Mouse (Mus musculus): ENCODE data around the gene Efemp2.

Gene Efemp2

DNA sequence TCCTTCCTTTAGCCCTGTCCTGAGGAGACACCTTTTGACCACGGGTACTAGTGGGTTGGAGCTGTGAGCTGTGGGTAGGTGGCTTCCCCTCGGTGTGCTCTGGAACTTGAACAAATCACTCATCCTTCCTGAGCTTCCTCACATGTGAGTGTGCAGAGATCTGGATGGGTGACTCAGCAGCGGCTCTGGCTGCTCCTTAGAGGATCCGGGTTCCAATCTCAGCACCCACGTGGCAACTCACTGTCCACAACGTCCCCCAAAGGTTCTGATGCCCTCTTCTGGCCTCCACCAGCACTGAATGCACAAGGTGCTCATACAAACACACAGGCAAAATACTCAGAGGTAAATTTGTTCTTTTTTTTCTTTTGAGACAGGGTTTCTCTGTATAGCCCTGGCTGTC lies 22.0 kb upstream of the Efemp2 start:
- no peak for DNase-seq (ENCODE audit: low read depth, low spot score)

DNA sequence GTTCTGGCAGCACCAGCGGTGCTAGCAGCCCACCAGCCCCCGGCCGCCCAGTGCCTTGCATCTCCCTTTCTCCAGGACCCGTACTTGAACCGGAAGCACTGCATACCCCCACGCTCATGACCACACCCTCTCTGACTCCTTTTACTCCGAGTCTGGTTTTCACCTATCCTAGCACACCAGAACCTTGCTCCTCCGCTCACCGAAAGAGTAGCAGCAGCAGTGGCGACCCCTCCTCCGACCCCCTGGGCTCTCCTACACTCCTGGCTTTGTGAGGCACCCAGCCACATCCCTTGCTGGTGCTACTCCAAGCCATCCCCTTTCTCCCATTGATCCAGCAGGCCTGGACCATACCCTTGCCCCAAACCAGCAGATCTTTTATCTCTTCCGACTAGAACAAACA lies 18.7 kb upstream of the Efemp2 start:
- DNase-seq (ENCODE audit: low read depth, low spot score): peak; percentile 27

DNA sequence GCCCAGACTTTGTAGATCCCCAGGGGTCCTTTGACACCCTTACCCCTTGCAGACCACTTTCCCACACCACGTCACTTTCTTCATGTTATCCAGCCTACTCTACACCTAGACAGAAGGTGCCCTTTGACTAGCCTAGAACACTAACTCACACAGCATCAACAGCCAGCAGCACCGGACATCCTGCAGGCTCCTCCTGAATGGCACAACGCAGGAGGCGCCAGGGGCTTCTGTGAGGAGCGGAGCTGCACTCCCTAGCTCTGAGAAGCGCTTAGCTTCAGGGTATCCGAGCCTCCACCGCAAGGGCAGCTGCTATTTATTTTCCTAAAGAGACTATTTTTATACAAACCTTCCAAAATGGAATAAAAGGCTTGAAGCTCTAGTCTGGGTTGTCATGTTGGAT lies 18.2 kb upstream of the Efemp2 start:
- no peak for DNase-seq (ENCODE audit: low read depth, low spot score)

DNA sequence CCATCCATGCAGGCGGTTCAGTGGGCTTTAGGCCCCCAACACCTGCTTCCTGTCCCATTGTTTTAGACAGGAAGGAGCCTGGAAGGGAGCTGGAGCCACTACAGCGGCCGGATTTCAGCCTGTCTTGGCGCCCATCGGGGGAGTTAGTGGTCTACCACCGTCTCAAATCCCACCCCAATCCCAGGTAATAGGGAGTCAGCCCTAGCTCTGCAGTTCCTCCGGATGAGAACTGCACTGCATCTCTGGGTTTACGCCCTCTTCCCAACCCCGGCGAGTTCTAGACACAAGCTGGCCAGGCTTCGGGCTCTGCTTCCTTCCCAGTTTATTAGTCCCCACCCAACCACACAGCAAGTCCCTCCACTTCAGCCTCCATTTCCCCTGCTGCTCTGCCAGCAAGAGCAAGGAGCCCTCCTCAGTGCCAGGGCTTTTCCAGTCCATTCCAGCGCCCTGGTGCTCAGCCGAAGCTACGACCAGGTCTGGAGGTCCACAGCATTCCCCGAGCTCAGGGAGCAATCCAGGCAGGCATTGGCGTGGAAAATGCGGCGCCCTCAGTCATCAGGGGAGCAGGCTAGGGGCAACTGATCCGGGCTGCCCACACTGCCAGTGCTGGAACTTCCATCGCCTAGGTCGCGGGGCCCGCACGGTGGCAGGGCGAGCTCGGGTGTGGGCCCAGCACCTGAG lies 17.4 kb upstream of the Efemp2 start:
- peak; percentile 43 for DNase-seq (ENCODE audit: low read depth, low spot score)

DNA sequence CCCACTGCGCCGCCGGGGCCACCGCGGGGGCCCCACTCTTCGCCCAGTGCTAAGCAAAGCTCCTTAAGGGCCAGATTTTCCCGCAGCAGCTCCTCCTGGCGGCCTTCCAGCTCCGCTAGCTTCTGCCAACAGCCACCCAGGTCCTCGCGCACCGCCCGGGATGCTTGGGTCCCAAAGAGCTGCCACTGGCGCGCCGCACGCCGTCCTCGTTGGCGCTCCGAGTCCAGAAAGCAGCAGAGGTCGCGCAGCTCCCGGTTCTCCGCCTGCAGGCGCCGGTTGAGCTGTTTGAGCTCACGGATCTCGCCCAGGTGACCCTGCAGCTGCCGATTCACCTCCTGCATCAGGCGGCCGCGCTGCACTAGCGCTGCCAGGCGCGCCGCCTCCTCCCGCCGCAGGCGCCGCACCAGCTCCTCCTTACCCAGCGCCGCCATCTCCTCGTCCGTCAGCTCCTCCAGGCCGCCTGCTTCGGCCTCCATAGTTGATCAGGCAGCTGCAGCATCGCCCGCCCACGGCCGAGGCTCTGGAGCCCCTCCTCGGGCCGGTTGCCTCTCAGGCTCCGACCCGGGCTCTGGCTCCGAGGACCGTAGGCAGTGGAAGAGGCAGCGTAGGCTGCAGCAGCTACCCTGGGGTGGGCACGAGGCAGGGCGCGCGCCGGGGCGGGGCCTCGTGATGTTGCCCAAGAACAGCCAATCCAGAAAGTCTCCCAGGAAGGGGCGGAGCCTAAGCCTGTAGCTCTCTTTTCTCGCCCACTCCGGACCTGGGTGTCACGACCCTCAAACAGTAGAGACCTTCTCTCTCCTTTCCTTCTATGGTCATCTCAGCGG lies 16.6 kb upstream of the Efemp2 start:
- peak; percentile 96 for DNase-seq (ENCODE audit: low read depth, low spot score)

DNA sequence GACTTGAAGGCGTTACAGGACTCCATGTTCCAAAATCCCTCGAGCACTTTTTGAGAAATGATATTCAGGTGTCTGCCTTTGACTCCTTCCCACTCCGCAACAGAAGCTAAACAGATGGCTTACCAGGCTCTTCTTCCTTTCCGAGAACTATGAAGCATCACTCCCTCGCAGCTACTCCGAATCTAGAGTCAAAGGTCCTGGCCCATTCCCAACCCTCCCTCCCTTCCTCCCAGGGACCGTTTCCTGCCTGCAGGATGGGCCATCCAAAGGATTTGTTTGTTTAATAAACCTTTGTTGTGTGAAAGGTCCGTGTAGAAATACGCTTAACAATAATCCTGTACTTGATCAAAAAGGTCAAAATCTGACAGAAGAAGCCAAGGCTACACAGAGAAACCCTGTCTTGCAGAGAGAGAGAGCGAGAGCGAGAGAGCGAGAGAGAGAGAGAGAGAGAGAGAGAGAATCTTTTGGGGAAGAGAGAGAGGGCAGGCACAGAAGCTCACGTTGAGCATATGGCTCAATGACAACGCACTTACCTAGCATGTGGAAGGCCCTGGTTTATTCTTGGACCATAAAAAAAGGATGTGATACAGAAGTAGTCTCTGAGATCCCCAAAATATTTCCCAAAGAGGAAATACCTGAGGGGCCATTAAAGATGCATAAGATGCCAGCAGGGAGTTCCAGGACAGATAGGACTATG lies 15.9 kb upstream of the Efemp2 start, which contains the start of gene Ccdc85b:
Ccdc85b (minus strand) TSS at position 149 of the 697 bp plus-strand sequence.
- no peak for DNase-seq (ENCODE audit: low read depth, low spot score)

DNA sequence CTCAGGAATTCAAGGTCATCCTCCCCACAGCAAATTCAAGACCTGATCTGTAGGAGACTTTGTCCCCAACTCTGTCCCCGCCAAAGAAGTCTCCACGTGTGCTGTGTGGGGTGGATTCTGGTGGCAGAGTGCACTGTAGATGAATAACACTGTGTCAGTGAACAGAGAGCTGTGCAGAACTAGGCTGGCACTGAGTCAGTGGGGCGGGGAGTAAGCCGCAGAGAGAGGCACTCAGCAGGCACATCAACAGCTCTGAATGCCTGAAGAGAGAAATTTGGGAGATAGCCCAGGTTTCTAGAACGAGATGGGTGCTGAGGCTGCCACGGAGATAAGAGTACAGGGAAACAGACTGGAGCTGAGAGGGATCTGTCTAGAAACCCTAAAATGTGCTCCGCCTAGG lies 14.7 kb upstream of the Efemp2 start:
- no peak for DNase-seq (ENCODE audit: low read depth, low spot score)

DNA sequence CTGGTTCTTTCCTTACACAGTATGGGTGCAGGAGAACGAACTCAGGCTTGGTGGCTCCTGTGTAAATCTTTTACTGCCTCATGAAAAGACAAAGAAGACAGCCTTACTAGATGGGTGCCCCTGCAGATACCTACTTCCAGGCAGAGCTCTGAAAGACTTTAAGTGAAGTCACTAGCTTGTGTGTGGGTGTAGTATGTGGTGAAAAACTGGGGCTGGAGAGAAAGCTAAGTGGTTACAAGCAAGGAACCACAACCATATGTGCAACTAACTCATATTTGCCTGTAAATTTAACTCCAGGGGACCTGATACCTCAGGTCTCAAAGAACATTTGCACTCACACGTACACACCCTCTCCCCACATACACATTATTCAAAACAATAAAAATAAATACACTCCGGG lies 13.9 kb upstream of the Efemp2 start:
- no peak for DNase-seq (ENCODE audit: low read depth, low spot score)

DNA sequence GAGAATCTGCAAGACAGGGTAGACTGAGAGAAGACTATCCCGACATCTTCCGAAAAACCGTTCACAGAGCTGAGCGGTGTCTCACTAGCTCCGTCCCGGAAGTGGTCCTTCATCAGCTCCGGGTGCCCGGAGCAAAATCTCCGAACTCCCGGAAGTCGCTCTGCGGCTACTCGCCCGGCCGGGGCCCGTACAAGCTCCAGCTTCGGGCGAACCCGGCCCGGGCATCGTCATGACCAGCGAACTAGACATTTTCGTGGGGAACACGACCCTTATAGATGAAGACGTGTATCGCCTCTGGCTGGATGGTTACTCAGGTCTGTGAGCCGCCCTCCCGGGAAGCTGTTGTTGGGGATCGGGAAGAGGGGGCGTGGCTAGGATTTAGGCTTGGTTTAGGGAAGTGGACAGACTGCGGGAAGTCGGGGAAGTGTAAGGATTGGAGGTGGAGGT lies 13.3 kb upstream of the Efemp2 start, which contains the start of gene Fibp:
Fibp (plus strand) TSS at position 151 of the 447 bp plus-strand sequence.
- peak; percentile 91 for DNase-seq (ENCODE audit: low read depth, low spot score)

DNA sequence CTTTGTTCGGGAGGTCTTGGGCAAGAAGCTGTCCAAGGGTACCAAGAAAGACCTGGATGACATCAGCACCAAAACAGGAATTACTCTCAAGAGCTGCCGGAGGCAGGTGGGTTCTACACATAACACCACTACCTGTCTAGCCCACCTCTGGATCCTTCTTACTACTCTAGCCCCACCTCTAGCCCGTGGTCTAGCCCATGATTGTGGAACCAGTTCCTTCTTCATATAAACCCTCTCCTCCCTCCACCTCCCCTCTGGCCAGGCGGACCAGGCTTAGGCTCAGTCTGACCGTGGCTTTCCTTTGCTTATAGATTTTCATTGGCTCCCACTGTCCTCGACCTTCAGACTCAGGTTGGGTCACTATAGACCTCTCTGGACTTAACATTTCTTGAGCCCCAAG lies 12.3 kb upstream of the Efemp2 start:
- no peak for DNase-seq (ENCODE audit: low read depth, low spot score)

DNA sequence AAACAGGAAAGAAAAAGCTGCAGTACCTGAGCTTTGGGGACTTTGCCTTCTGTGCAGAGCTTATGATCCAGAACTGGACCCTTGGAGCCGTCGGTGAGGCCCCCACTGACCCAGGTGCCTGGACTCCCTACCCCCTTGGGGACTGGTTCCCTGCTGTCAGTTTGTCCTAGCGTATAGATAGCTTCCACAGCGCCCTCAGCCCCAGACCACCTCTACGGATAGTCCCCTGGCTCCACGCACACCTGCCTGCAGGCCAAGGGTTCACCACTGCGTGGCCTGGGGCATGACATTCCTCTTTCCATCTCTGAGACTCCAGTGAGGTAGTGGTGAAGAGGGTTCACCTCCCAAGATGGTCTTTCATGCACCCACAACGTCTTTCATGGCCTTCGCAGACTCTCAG lies 10.5 kb upstream of the Efemp2 start:
- DNase-seq (ENCODE audit: low read depth, low spot score): no peak

DNA sequence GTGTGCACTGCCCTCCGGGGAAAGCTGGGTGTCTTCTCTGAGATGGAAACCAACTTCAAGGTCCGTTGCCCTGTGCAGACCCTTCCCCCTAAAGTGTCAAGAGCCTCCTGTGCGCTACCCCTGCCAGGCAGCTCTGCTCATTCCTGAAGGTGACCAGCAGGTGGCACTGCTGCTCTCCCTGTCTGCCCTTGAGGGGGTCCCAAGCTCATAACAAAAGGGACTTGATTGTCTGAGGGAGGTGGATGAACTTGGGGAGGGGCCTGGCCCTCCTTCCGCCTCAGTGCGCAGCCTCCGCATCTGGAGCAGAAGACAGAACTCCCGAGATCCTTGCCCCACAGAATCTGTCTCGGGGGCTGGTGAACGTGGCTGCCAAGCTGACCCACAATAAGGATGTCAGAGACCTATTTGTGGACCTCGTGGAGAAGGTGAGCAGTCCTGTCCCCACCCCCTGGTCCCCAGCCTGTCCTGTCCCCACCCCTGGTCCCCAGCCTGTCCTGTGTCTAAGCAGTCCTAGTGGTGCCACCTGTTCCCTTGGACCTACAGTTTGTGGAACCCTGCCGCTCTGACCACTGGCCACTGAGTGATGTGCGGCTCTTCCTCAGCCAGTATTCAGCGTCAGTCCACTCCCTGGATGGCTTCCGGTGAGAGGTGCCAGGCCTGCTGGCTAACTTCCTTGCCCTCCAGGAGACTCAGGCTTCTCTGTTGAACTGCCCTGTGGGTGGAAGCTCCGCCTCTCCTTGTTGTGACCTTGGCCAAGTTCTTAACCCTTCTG lies 9.8 kb upstream of the Efemp2 start:
- DNase-seq (ENCODE audit: low read depth, low spot score): peak; percentile 92

DNA sequence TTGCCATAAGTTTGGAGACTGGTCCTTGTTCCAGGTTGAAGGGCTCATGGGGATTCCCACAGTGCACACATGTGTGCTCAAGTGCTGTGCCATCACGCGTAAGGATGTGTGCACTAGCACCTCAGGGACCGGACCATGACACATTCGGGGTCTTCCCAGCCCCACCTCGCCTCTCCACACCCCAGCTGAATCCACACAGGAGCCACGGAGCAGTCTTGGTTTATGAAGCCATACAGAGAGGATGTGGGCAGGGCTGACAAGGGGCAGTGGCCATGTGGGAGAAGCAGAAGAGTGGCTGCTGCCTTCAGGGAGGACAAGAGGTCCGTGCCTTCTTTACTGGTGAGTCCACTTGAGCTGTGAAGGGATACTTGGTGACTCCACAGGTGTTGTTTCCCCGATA lies 8.7 kb upstream of the Efemp2 start:
- no peak for DNase-seq (ENCODE audit: low read depth, low spot score)

DNA sequence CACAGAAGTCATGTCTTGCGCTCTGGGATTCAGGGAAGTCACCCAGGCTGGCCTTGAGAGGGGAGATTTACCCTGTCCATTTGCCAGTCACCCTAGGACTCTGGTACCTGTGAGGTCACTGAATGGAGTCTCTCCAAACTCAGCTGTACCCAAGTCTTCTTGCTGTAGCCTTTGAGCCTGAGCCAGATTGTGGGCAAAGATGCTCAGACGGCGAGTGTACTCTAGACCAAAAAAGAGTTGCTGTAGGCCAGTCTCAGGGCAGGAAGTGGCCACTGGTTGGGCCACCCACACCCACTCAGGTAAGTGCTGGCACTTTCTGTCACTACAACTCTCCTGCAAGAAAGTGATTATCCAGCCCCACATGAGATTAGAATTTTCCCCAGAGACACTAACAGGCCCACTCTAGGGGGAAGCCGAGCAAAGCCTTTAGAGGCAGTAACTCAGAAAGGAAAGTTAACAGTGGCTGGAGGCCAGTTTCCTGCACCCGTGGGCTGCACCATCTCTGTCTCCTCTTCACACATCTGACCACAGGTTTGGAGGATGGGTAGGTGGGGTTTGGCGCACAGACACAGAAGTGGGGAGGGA lies 6.7 kb upstream of the Efemp2 start:
- DNase-seq (ENCODE audit: low read depth, low spot score): no peak

DNA sequence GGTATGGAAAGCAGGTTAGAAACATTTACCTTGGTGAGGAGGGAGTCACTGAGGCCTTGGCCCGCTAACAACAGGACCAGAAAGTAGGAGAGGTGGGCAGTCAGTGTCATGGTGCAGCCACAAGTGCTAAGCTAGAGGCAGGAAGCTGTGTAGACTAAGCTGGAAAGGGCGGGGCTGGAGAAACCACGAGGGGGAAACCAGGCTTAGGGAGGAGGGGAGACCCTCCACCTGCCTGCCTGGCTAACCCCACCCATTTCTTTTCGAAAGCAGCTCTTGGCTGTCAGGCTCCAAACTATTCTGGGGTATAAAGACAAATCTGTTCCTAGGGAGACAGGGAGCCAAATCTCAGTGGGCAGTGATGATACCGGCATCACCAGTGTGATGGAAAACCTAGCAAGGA lies 5.4 kb upstream of the Efemp2 start, which contains the start of gene Ctsw:
Ctsw (minus strand) TSS at position 134 of the 400 bp plus-strand sequence.
- DNase-seq (ENCODE audit: low read depth, low spot score): peak; percentile 61

DNA sequence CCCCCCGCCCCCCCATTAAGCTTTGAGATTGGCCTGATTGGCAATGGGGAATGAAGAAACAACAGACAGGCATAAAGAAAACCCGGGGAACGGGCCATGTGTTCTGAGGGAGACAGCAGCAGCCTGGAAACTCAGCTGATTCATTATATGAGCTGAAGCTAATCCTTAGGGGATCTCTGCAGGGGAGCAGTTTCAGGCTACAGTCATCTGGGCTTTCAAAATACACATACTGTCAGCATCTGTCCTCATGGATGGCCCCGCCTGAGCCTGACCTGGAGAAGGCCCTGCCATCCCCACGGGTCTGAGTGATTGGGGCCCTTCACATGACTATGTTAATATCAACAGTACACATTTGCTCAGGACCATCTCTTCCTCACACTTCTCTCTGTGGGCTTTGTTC lies 1.9 kb upstream of the Efemp2 start:
- no peak for DNase-seq (ENCODE audit: low read depth, low spot score)

DNA sequence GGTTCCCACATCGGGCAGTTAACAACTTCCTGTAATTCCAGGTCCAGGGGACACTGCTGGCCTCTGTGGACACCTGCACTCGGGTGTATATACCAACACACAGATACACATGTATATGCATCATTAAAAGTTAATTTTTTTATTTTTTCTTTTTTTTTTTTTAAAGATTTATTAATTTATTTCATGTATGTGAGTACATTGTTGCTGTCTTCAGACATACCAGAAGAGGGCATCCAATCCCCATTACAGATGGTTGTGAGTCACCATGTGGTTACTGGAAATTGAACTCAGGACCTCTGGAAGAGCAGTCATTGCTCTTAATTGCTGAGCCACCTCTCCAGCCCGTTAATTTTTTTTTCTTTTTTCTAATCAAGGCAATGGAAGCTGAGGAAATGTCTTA lies 897 bp upstream of the Efemp2 start:
- DNase-seq (ENCODE audit: low read depth, low spot score): no peak

DNA sequence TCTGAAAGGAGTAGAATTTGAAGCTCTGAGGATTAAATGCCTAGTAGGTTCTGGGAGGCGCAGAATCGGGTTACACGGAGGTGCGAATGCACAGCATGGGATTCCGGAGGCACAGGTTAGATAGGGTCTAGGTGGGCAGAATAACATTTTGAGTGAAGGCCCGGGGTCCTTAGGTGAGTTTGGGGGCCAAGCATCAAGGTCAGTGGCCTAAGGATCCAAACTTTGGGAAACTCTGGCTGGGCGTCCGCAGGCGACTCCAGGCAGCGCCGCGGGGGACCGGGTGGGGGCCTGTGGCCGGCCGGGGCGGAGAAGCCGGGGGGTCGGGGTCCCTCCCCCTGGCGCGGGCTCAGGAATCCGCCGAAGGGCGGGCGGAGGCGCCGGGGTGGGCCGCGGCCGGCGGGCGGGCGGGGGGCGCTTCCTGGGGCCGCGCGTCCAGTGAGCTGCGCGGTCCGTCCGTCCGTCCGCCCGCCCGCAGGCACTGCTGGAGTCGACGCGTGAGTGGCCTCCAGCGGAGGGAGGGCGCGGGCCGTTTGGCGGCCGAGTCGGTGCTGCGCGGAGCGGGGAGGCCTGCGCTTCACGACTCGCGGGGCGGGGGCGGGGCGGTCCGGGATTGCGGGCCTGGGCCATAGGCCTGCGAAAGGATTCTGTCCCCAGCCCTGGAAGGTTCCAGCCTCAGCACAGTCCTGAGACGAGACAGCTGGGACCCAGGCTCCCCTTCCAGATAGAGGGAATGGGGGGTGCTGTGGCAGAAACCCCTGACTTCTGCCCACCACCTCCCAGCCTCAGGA lies 721 bp downstream of the Efemp2 start:
- peak; percentile 27 for DNase-seq (ENCODE audit: low read depth, low spot score)

DNA sequence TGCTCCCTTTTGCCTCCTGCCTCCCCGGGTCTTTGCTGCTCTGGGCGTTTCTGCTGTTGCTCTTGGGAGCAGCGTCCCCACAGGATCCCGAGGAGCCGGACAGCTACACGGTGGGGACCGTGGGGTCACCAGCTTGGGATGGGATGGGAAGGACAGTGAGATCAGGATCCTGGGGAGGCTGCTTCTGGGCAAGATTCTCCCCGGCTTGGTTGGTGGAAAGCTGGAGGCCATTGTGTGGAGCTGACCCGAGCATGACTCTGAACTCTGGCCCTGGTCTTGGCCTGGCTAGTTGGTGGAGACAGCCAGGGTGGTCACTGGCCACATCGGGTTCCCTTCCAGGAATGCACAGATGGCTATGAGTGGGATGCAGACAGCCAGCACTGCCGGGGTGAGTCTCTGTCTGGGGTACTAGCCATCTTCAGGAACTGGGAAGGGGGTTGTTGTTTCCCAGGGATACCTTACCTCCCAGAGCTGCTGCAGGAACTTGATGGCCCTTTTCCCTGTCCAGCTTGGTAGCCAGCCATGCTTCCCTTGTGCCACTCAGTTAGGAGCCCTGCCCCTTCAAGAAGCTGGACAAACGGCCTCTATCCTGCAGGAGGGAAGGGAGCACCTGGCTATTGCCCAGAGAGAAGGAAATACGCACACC lies 1.4 kb downstream of the Efemp2 start:
- no peak for DNase-seq (ENCODE audit: low read depth, low spot score)
